Mouse (Mus musculus): Measurements from ENCODE around the gene Cbfa2t2. TPM values are rescaled to one million over a fixed set of nuclear protein-coding genes. Genes with fewer than 3 reads are reported as not detected.
A peak's percentile ranks its signal among the peaks of the same experiment; 100 is the strongest.

Cbfa2t2 gene
- polyA plus RNA-seq, 1 experiment = 5.1 TPM

DNA sequence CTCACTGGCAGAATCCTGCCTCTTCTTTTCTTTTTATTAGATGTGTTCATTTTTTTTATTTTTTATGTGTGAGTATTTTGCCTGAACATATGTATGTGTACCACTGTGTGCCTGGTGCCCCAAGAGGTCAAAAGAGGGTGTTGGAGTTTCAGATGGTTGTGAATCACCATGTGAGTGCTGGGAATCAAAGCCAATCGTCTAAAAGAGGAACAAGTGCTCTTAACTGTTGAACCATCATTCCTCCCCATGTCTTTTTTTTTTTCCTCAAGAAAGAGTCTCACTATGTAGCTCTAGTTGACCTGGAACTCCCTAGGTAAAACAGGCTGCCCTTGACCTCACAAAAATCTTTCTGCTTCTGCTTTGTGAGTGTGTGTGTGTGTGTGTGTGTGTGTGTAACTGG is 34.3 kb upstream of the Cbfa2t2 start:
- Histone ChIP-seq H3K4me1 (ENCODE audit: control insufficient read depth, insufficient read depth, insufficient read length) (no peaks in the 10 kb centered on the region), H3K4me3 (ENCODE audit: extremely low read depth, insufficient read depth, insufficient read length) (no peak overlapping the region), H3K27ac (ENCODE audit: insufficient read depth, low read length) (no peak overlapping the region), H3K27me3 (ENCODE audit: control insufficient read depth, insufficient read depth, low read length) (peaks cover under 1% of the 10 kb centered on the region; the same call in 1 of the 2 replicates), H3K36me3 (ENCODE audit: control insufficient read depth, insufficient read depth, low read length) (no peaks in the 10 kb centered on the region)
- no peak for TF ChIP-seq POLR2A (IDR thresholded peaks at IDR 0.05; ENCODE audit: low read depth, low read length)
- no peak for TF ChIP-seq CTCF (IDR thresholded peaks at IDR 0.05; ENCODE audit: extremely low read depth, insufficient read depth, insufficient read length, insufficient replicate concordance)
- WGBS = 14% methylated on average over 1 of the region's 1 CpGs
- no peak for DNase-seq (ENCODE audit: low read depth in 1 of 2, low spot score in 2 of 2)

DNA sequence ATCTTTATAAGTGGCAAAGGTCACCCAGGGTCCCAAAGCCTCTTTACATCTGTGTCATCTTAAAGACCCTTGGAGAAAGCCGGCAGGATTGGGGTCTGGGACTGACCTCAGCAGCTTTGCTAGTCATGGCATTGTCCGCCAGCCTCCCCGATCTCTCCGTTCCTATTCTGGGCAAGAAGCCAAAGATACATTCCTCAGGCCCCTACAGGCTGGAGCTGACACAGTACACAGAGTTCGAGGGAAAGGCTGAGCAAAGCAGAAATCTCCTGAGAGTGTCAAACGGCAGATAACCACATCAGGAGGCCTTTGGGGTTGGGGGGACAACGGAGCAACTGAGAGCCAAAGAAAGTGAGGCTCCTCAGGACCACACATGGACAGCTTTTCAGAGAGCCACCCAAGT is 33.5 kb upstream of the Cbfa2t2 start:
- WGBS = 56% methylated on average over 7 of the region's 7 CpGs
- Histone ChIP-seq H3K36me3 (ENCODE audit: control insufficient read depth, insufficient read depth, low read length) (no peaks in the 10 kb centered on the region), H3K27me3 (ENCODE audit: control insufficient read depth, insufficient read depth, low read length) (peaks cover 8% of the 10 kb centered on the region), H3K4me1 (ENCODE audit: control insufficient read depth, insufficient read depth, insufficient read length) (no peaks in the 10 kb centered on the region), H3K4me3 (ENCODE audit: extremely low read depth, insufficient read depth, insufficient read length) (no peak overlapping the region), H3K27ac (ENCODE audit: insufficient read depth, low read length) (peak overlapping the region; percentile 45; the same call in 1 of the 2 replicates)
- TF ChIP-seq POLR2A (IDR thresholded peaks at IDR 0.05; ENCODE audit: low read depth, low read length) (no peak), CTCF (IDR thresholded peaks at IDR 0.05; ENCODE audit: extremely low read depth, insufficient read depth, insufficient read length, insufficient replicate concordance) (no peak)
- DNase-seq (ENCODE audit: low read depth in 1 of 2, low spot score in 2 of 2) = no peak

DNA sequence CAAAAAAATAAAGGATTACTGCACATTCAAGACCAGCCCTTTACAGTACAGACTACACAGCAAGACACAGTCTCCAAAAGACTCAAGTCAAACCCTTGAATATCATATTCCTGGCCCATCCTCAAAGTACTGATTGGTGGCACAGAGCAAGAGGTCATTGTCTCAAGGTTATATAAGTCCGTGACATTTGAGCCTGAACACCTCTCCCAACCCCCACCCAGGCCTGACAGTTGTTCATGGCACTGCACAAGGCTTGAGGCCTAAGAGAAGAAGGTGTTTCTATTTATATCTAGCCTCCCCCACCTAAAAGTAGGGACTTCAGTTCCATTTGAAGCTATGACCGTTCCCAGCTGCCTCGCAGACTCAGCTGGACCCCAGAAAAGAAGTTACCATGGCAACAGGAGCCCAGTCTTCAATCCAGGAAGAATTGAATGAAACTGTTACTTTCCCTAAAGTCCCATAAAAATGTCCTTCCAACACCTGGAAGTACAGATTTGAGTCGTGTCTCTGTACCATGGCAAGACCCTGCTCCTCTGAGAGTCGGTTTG is 30.8 kb upstream of the Cbfa2t2 start:
- no peak for TF ChIP-seq CTCF (IDR thresholded peaks at IDR 0.05; ENCODE audit: extremely low read depth, insufficient read depth, insufficient read length, insufficient replicate concordance)
- no peak for TF ChIP-seq POLR2A (IDR thresholded peaks at IDR 0.05; ENCODE audit: low read depth, low read length)
- no peak for DNase-seq (ENCODE audit: low read depth in 1 of 2, low spot score in 2 of 2)
- Histone ChIP-seq H3K4me3 (ENCODE audit: extremely low read depth, insufficient read depth, insufficient read length) (no peak overlapping the region), H3K36me3 (ENCODE audit: control insufficient read depth, insufficient read depth, low read length) (no peaks in the 10 kb centered on the region), H3K27ac (ENCODE audit: insufficient read depth, low read length) (no peak overlapping the region), H3K4me1 (ENCODE audit: control insufficient read depth, insufficient read depth, insufficient read length) (no peaks in the 10 kb centered on the region), H3K27me3 (ENCODE audit: control insufficient read depth, insufficient read depth, low read length) (peaks cover 9% of the 10 kb centered on the region)
- WGBS = 62% methylated on average over 5 of the region's 5 CpGs

DNA sequence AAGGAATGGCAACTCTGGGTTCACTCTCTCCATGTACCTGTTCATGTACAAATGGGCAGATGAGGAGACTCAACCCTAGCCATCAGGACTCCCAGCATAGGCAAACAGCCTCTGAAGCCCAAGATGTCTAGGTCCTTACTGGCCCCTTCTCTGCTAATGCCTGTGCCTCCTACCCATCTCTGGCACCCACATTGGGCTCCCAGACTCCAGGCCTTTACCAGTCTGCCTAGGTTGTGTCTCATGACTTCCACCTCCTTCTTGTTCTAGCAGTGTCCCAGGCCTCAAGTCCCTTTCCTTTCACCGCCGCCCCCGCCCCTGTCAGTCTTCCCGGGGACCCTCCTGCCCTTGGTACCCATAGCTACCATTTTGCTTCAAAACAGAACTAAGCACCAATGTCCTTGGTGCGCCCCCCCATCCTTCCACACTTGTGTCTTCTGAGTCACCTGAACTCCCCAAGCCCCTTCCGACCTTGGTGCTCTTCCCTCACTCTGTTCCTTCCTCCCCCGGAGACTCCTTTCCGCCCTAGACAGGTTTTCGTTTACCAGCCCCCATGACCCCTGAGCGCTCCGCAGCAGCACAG is 29.1 kb upstream of the Cbfa2t2 start:
- no peaks in the 10 kb centered on the region for H3K4me1 ChIP-seq (ENCODE audit: control insufficient read depth, insufficient read depth, insufficient read length)
- H3K27me3 ChIP-seq (ENCODE audit: control insufficient read depth, insufficient read depth, low read length) = peaks cover 9% of the 10 kb centered on the region
- H3K36me3 ChIP-seq (ENCODE audit: control insufficient read depth, insufficient read depth, low read length) = no peaks in the 10 kb centered on the region
- 44% methylated on average over 11 of the region's 11 CpGs for WGBS
- no peak for TF ChIP-seq POLR2A (IDR thresholded peaks at IDR 0.05; ENCODE audit: low read depth, low read length)
- no peak for TF ChIP-seq CTCF (IDR thresholded peaks at IDR 0.05; ENCODE audit: extremely low read depth, insufficient read depth, insufficient read length, insufficient replicate concordance)
- peak overlapping the region; percentile 63 for H3K4me3 ChIP-seq (ENCODE audit: extremely low read depth, insufficient read depth, insufficient read length)
- H3K27ac ChIP-seq (ENCODE audit: insufficient read depth, low read length) = no peak overlapping the region
- DNase-seq (ENCODE audit: low read depth in 1 of 2, low spot score in 2 of 2) = no peak

DNA sequence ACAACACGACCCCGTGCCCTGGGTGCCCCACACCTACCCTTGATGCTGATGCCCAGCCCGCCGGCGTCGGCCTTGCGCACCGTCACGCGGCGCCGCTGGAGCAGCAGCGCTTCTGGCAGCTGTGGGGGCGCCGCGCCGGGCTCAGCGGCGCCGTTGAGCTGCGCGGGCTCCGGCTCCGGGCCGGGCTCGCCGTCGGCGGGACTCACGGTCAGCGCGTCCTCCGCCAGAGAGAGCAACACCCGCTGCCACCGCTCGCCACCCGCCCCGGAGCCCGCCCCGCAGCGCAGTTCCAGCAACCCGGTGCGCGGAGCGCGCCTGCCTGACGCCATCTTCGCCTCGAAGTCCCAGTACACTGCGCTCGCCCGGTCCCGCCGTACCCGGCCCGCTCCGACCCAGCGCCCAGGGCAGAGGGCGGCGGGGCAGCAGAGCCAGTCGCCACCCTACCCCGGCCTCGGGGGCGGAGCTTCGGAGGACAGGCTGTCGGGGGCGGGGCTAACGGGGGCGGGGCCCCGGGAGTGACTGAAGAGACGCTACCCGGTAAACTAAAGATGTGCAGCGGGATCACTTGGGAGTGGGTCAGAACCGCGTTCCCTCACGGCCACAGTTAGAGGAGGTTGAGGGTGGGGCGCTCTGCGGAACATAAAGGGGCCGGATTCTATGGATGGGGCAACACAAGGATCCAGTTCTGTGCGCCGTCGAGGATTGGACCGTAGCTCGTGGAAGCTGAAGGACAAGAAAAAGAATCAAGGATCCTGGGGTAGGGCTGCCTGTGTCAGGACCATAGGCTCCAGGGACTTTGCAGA is 28.4 kb upstream of the Cbfa2t2 start, which contains the start of gene Snta1:
Gene Snta1 (minus strand): TSS at position 457 of the 803 bp plus-strand sequence.
- peaks cover 9% of the 10 kb centered on the region for H3K27me3 ChIP-seq (ENCODE audit: control insufficient read depth, insufficient read depth, low read length)
- peak within 1 kb of the TSS; percentile 63 for H3K4me3 ChIP-seq (ENCODE audit: extremely low read depth, insufficient read depth, insufficient read length)
- no peak within 1 kb of the TSS for H3K27ac ChIP-seq (ENCODE audit: insufficient read depth, low read length)
- no peaks in the 10 kb centered on the region for H3K36me3 ChIP-seq (ENCODE audit: control insufficient read depth, insufficient read depth, low read length)
- peak; percentile 37 to 70 for DNase-seq (ENCODE audit: low read depth in 1 of 2, low spot score in 2 of 2)
- no peaks in the 10 kb centered on the region for H3K4me1 ChIP-seq (ENCODE audit: control insufficient read depth, insufficient read depth, insufficient read length)
- 4% methylated on average over 77 of the region's 84 CpGs for WGBS
- no peak for TF ChIP-seq POLR2A (IDR thresholded peaks at IDR 0.05; ENCODE audit: low read depth, low read length)
- no peak for TF ChIP-seq CTCF (IDR thresholded peaks at IDR 0.05; ENCODE audit: extremely low read depth, insufficient read depth, insufficient read length, insufficient replicate concordance)

DNA sequence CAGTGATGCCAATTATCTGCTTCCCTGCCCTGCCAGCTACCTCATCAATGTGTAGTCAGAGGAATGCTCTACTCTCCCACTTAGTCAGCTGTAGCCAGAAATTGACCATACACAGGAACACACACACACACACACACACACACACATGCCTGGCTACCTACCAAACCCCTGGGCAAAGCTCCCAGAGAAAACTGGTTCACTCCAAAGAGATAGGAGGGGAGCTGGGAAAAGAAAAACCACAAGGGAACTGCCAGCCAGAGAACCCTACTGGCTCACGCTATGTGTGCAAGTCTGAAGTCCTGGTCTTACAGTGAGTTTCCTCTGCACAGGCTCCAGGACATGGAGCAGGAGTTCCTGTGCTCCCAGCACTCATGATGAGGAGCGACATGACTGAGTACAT is 25.9 kb upstream of the Cbfa2t2 start:
- no peak for TF ChIP-seq POLR2A (IDR thresholded peaks at IDR 0.05; ENCODE audit: low read depth, low read length)
- H3K27me3 ChIP-seq (ENCODE audit: control insufficient read depth, insufficient read depth, low read length) = peaks cover 9% of the 10 kb centered on the region
- H3K27ac ChIP-seq (ENCODE audit: insufficient read depth, low read length) = no peak overlapping the region
- H3K4me1 ChIP-seq (ENCODE audit: control insufficient read depth, insufficient read depth, insufficient read length) = no peaks in the 10 kb centered on the region
- 67% methylated on average over 2 of the region's 2 CpGs for WGBS
- no peak overlapping the region for H3K4me3 ChIP-seq (ENCODE audit: extremely low read depth, insufficient read depth, insufficient read length)
- DNase-seq (ENCODE audit: low read depth in 1 of 2, low spot score in 2 of 2) = no peak
- no peaks in the 10 kb centered on the region for H3K36me3 ChIP-seq (ENCODE audit: control insufficient read depth, insufficient read depth, low read length)
